Mouse (Mus musculus): ENCODE results near the gene Nup214. TPM values are rescaled to one million over a fixed set of nuclear protein-coding genes. Genes with fewer than 3 reads are reported as not detected.

Gene Nup214
- total and polyA plus RNA-seq, 2 experiments, result 5.3 to 11.5 TPM

- Histone ChIP-seq H3K79me2 (ENCODE audit: control insufficient read depth, insufficient read depth, low read length) (no peaks in the 10 kb centered on the region), H3K9ac (ENCODE audit: low read depth, low read length) (no peak overlapping the region), H3K4me3 (ENCODE audit: insufficient read depth, low read depth, low read length) (no peak overlapping the region), H3K27me3 (ENCODE audit: control insufficient read depth, insufficient read depth, low read length) (no peaks in the 10 kb centered on the region), H3K4me1 (ENCODE audit: control insufficient read depth, insufficient read depth, low read length) (no peaks in the 10 kb centered on the region), H3K27ac (replicated peaks; ENCODE audit: insufficient read depth, low read depth, low read length) (no peak overlapping the region), H3K36me3 (ENCODE audit: control insufficient read depth, insufficient read depth, low read length) (no peaks in the 10 kb centered on the region)
- no peak for DNase-seq (ENCODE audit: extremely low read depth, low read depth, low spot score)
- no peak for TF ChIP-seq POLR2A (IDR thresholded peaks at IDR 0.05; ENCODE audit: extremely low read depth, insufficient read depth, low read length)
- TF ChIP-seq CTCF (IDR thresholded peaks at IDR 0.05; ENCODE audit: low read depth, low read length), result no peak
- WGBS, result 83% methylated on average over 2 of the region's 2 CpGs
Observed at GRCm38 (mm10) chr2:32057360-32057759, 83.1 kb downstream of the Nup214 start.

- WGBS, result 86% methylated on average over 4 of the region's 4 CpGs
Observed at GRCm38 (mm10) chr2:32057794-32058193, 83.6 kb downstream of the Nup214 start.

GRCm38 (mm10) chr2:32058241-32058640, 84.0 kb downstream of the Nup214 start:
- WGBS, result 90% methylated on average over 9 of the region's 9 CpGs
- no peak for TF ChIP-seq POLR2A (IDR thresholded peaks at IDR 0.05; ENCODE audit: extremely low read depth, insufficient read depth, low read length)
- TF ChIP-seq CTCF (IDR thresholded peaks at IDR 0.05; ENCODE audit: low read depth, low read length), result no peak
- Histone ChIP-seq H3K27me3 (ENCODE audit: control insufficient read depth, insufficient read depth, low read length) (no peaks in the 10 kb centered on the region), H3K4me1 (ENCODE audit: control insufficient read depth, insufficient read depth, low read length) (no peaks in the 10 kb centered on the region), H3K27ac (replicated peaks; ENCODE audit: insufficient read depth, low read depth, low read length) (no peak overlapping the region), H3K79me2 (ENCODE audit: control insufficient read depth, insufficient read depth, low read length) (no peaks in the 10 kb centered on the region), H3K4me3 (ENCODE audit: insufficient read depth, low read depth, low read length) (no peak overlapping the region), H3K36me3 (ENCODE audit: control insufficient read depth, insufficient read depth, low read length) (no peaks in the 10 kb centered on the region), H3K9ac (ENCODE audit: low read depth, low read length) (no peak overlapping the region)
- no peak for DNase-seq (ENCODE audit: extremely low read depth, low read depth, low spot score)

More at GRCm38 (mm10) chr2:32057794-32058193, 83.6 kb downstream of the Nup214 start:
- Histone ChIP-seq H3K27ac (replicated peaks; ENCODE audit: insufficient read depth, low read depth, low read length) (no peak overlapping the region), H3K27me3 (ENCODE audit: control insufficient read depth, insufficient read depth, low read length) (no peaks in the 10 kb centered on the region), H3K36me3 (ENCODE audit: control insufficient read depth, insufficient read depth, low read length) (no peaks in the 10 kb centered on the region), H3K9ac (ENCODE audit: low read depth, low read length) (no peak overlapping the region), H3K4me3 (ENCODE audit: insufficient read depth, low read depth, low read length) (no peak overlapping the region), H3K4me1 (ENCODE audit: control insufficient read depth, insufficient read depth, low read length) (no peaks in the 10 kb centered on the region), H3K79me2 (ENCODE audit: control insufficient read depth, insufficient read depth, low read length) (no peaks in the 10 kb centered on the region)
- DNase-seq (ENCODE audit: extremely low read depth, low read depth, low spot score), result no peak
- no peak for TF ChIP-seq POLR2A (IDR thresholded peaks at IDR 0.05; ENCODE audit: extremely low read depth, insufficient read depth, low read length)
- no peak for TF ChIP-seq CTCF (IDR thresholded peaks at IDR 0.05; ENCODE audit: low read depth, low read length)

GRCm38 (mm10) chr2:32058716-32059115, 84.5 kb downstream of the Nup214 start:
- Histone ChIP-seq H3K9ac (ENCODE audit: low read depth, low read length) (no peak overlapping the region), H3K27me3 (ENCODE audit: control insufficient read depth, insufficient read depth, low read length) (no peaks in the 10 kb centered on the region), H3K27ac (replicated peaks; ENCODE audit: insufficient read depth, low read depth, low read length) (no peak overlapping the region), H3K79me2 (ENCODE audit: control insufficient read depth, insufficient read depth, low read length) (no peaks in the 10 kb centered on the region), H3K4me1 (ENCODE audit: control insufficient read depth, insufficient read depth, low read length) (no peaks in the 10 kb centered on the region), H3K36me3 (ENCODE audit: control insufficient read depth, insufficient read depth, low read length) (no peaks in the 10 kb centered on the region), H3K4me3 (ENCODE audit: insufficient read depth, low read depth, low read length) (no peak overlapping the region)
- DNase-seq (ENCODE audit: extremely low read depth, low read depth, low spot score), result no peak
- WGBS, result 60% methylated on average over 5 of the region's 5 CpGs
- no peak for TF ChIP-seq CTCF (IDR thresholded peaks at IDR 0.05; ENCODE audit: low read depth, low read length)
- no peak for TF ChIP-seq POLR2A (IDR thresholded peaks at IDR 0.05; ENCODE audit: extremely low read depth, insufficient read depth, low read length)

GRCm38 (mm10) chr2:32059613-32060012, 85.4 kb downstream of the Nup214 start:
- no peak overlapping the region for H3K27ac ChIP-seq (replicated peaks; ENCODE audit: insufficient read depth, low read depth, low read length)
- H3K9ac ChIP-seq (ENCODE audit: low read depth, low read length), result no peak overlapping the region
- WGBS, result 78% methylated on average over 6 of the region's 6 CpGs
- no peaks in the 10 kb centered on the region for H3K27me3 ChIP-seq (ENCODE audit: control insufficient read depth, insufficient read depth, low read length)
- H3K36me3 ChIP-seq (ENCODE audit: control insufficient read depth, insufficient read depth, low read length), result no peaks in the 10 kb centered on the region
- H3K4me1 ChIP-seq (ENCODE audit: control insufficient read depth, insufficient read depth, low read length), result no peaks in the 10 kb centered on the region
- no peak overlapping the region for H3K4me3 ChIP-seq (ENCODE audit: insufficient read depth, low read depth, low read length)
- no peak for TF ChIP-seq POLR2A (IDR thresholded peaks at IDR 0.05; ENCODE audit: extremely low read depth, insufficient read depth, low read length)
- no peak for TF ChIP-seq CTCF (IDR thresholded peaks at IDR 0.05; ENCODE audit: low read depth, low read length)
- DNase-seq (ENCODE audit: extremely low read depth, low read depth, low spot score), result no peak
- H3K79me2 ChIP-seq (ENCODE audit: control insufficient read depth, insufficient read depth, low read length), result no peaks in the 10 kb centered on the region

- Histone ChIP-seq H3K79me2 (ENCODE audit: control insufficient read depth, insufficient read depth, low read length) (no peaks in the 10 kb centered on the region), H3K4me1 (ENCODE audit: control insufficient read depth, insufficient read depth, low read length) (no peaks in the 10 kb centered on the region), H3K9ac (ENCODE audit: low read depth, low read length) (no peak overlapping the region), H3K27me3 (ENCODE audit: control insufficient read depth, insufficient read depth, low read length) (no peaks in the 10 kb centered on the region), H3K27ac (replicated peaks; ENCODE audit: insufficient read depth, low read depth, low read length) (no peak overlapping the region), H3K4me3 (ENCODE audit: insufficient read depth, low read depth, low read length) (no peak overlapping the region), H3K36me3 (ENCODE audit: control insufficient read depth, insufficient read depth, low read length) (no peaks in the 10 kb centered on the region)
- 87% methylated on average over 6 of the region's 6 CpGs for WGBS
- no peak for TF ChIP-seq POLR2A (IDR thresholded peaks at IDR 0.05; ENCODE audit: extremely low read depth, insufficient read depth, low read length)
- TF ChIP-seq CTCF (IDR thresholded peaks at IDR 0.05; ENCODE audit: low read depth, low read length), result no peak
- no peak for DNase-seq (ENCODE audit: extremely low read depth, low read depth, low spot score)
Observed at GRCm38 (mm10) chr2:32060228-32060805, 86.1 kb downstream of the Nup214 start.
